Mouse (Mus musculus) neutrophil, adult 65 days (primary cell): ENCODE data around the gene Lax1. TPM values are rescaled to one million over a fixed set of nuclear protein-coding genes. Genes with fewer than 3 reads are reported as not detected.

Source experiments
- total RNA-seq: library from RNA; stranded (reverse); gene quantifications from 2 replicates; pipeline ENCODE4 v1.2.4, GENCODE M21; 2023

Lax1 gene
- 2.1 and 3.0 TPM in 2 replicates for total RNA-seq

DNA sequence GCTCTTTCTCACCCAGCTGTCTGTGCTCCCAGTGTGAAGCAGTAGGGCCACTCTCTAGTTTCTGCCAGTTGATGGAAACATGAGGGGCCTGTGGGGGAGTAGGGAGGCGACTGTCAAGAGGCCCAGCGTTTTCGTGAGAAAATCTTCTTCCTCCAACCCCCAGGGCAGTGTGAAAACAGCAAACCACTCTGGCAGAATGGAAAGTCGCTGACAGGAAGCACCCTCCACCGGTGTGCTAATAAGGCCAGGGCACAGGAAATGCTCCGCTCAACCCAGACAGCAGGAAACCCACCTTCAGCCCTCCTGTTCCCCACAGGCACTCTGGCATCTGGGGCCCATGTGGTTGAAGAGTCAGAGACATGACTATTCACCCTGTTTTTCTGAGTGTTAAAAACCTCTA is at the start of gene Lax1:
Gene Lax1 (minus strand): TSS at position 212 of the 400 bp plus-strand sequence.

DNA sequence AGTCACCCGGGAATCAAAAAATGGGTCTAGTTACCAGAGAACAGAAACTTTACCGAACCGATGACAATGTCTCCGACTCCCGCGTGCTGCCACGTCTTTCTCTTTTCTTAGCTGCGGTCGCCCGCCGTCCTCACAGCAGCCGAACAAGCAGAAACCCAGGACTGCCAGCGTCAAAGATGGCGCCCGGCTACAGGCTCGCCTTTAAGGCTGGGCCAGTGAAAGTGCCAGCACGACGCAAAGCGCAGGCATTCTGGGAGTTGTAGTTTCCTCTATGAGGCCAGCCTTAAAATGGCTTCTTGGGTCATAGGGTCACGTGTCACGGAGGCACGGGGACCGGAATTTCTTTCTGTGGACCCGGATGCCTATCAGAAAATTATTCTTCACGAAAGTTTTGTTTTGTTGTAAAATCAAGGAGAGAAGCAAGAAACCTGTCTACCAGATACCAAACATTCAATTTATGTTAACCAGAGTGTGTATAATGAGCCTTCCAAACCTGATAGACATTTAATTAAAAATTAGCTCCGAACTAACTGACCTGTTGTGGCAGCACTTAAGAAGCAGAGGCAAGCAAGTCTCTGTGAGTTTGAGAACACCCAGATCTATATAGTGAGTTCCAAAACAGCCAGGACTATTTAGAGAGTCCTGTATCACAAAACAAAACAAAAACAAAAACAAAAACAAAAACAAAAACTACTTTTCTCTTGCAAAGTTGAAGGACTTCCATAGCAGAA is 28.5 kb downstream of the Lax1 start, which contains the start of gene Gm38394:
Gene Gm38394 (minus strand): TSS at position 116 of the 731 bp plus-strand sequence.

DNA sequence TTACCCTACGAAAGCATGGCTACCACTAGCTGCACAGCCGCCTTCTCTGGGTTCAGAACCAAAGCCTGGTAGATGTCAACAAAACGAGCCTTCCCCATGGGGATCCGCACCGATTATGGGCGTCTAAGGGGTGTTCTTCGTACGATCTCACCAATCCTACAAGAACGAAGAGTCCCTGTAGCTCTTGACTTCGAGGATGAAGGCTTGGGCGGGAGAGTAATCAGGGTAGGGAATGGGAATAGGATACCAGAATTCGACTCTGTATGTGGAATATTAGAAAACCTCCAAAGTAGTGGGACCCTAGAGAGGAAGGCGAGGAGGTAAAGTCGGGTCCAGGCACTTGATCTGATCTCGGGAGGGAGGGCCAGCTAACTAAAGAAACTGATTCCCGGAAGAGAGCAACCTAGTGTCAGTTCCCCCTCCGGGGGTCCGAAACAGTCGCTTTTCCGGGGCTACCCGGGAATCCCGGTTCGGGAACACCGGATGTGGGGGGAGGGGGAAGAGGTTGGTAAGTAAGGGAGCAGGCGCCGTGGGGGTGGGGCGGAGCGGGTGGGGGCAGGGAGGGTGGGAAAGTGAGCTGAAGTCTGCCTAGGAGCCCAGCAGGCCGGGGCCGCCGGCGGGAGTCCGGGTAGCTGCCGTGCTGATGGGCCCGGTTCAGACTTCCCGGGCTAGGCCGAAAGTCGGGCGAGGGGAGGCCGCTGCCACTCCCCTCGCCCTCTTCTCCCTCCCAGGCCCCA is 29.3 kb downstream of the Lax1 start, which contains the start of gene Zbed6:
Gene Zbed6 (minus strand): TSS at position 420 of the 737 bp plus-strand sequence.

Other genes with a start within 250 kb of the Lax1 start
- 79.3 and 87.6 TPM in 2 replicates for gene Snrpe, start 79.8 kb downstream of the Lax1 start, total RNA-seq
- gene Zbed6, start 29.2 kb downstream of the Lax1 start, total RNA-seq, result 16.7 and 27.5 TPM in 2 replicates
- 28.9 and 39.4 TPM in 2 replicates for gene Gm38394, start 28.8 kb downstream of the Lax1 start, total RNA-seq
- gene Atp2b4, start 110.9 kb upstream of the Lax1 start, total RNA-seq, result 11.0 and 15.6 TPM in 2 replicates
- gene Optc, start 217.9 kb upstream of the Lax1 start, total RNA-seq, result not detected in 2 replicates
- 0.14 TPM in 1 of 2 replicates, not detected in the other for gene Prelp, start 231.3 kb upstream of the Lax1 start, total RNA-seq